Mouse (Mus musculus) ovary, postnatal 36 days (tissue): ENCODE results near the gene Anxa7.
A peak's percentile ranks its signal among the peaks of the same experiment; 100 is the strongest.

Experiments used
- DNase-seq: peaks from one replicate; pipeline ENCODE4 v3.0.0; 2022; ENCODE audit warnings: low spot score, mixed read lengths

Anxa7 gene

DNA sequence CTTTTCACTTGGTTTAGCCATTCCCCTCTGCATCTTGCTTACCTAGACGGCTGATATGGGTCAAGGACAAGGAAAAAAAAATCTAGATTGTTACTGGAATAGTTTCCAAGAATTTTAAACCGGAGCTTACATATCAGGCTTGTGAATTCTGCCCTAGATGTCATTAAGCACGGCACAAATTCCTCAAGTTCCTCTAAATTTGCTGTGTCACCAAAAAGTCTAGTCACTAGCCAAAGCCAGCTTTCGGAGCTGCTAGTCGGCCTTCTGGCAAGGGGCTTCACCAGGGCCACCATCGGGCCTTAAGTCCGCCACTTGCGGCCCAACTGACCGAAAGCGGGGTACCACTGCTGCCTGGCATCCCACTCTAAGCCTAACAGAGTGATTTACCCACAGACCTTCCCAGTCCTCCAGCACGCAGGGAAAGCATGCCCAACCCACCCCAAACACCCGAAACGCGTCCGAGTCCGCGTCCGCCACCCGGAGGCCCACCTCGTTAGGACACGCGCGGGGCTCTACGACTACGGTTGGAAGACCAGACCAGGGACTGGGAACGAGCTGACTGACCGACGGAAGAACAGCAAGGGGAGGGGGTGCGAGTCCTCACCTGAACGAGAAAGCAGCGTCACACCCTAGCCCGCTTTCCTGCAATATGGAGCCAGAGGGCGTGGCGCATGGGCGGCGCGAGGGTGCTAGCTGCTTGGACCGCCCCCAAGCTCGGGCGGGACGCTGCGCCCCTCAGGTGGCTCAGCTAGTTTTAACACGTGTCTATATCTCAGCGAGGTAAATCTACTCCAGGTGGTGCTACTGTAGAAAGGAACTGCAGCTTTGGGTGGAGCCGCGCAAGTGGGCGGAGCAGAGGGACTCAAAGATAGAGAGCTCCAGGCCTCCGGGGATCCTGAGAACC is at the start of gene Anxa7:
Gene Anxa7, minus strand, starts transcription at position 843 of the 904 bp plus-strand sequence.
- peak; percentile 78 for DNase-seq

DNA sequence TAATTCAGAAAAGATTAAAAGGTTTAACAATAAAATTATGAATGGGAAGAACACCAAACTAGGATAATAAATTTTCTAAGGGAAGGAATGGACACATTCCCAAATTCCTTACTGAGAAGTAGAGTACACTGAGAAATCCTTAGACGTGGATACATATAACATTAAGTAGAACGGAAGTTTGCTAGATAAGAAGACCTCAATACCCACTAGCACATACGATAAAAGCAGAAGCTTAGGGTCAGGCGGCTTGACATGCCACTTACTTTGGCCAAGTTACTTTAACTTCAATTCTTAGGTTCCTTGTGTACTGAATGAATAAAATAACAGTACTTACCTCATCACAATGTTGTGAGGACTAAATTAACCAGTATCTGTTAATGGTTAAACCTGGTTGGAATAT is 49.7 kb upstream of the Anxa7 start:
- DNase-seq: no peak

DNA sequence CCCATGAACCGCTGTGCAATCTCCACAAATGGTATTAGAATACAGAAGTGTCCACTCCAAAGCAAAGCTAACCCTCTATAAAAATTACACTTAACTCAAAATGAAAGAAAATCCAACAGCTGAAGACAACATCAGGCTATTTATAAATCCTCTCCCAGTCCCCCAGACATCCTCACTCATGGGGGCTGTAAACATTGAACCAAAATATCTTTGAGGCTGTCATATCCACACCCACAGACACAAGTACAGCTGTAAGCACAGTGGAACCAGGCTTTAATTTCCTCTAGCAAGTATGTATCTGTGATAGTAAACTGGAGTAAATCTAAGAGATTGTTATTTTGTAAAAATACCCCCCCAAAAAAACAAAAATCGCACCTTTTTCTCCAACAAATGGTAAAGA is 40.2 kb upstream of the Anxa7 start:
- no peak for DNase-seq

DNA sequence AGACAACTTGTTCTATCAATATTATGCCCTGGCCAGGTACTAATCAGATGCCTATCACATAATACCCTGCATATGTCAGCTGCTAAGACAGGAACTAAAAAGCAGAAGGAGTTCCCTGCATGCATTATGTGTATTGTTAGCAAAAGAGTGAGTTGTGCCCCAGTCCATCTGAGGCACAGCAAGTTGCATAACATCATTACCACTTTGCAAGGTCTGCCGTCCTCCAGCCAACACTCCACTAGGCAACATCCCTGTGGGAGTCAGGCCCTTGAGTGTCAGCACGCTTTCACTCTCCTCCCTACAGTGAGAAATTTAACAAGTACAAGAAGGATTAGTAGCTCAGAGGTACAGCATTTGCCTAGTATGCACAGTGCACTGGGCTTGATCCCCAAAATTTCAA is 28.5 kb upstream of the Anxa7 start:
- no peak for DNase-seq

DNA sequence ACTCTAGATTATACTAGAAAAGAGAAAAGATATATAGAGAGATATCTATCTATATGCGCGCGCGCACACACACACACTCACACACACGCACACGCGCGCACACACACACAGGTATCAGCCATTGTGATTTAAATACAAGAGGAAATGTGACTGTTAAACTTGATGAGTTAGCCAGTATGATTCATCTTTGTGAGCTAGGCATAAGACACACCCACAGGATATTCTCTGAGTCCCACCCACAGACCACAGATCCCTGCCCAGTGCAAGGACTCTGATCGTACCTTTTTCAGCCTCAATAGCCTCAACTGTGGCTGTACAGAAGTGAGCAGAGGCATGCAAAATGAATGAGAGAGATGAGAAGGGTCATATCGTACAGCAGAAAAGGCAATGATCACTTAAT is 23.0 kb upstream of the Anxa7 start:
- DNase-seq: no peak

DNA sequence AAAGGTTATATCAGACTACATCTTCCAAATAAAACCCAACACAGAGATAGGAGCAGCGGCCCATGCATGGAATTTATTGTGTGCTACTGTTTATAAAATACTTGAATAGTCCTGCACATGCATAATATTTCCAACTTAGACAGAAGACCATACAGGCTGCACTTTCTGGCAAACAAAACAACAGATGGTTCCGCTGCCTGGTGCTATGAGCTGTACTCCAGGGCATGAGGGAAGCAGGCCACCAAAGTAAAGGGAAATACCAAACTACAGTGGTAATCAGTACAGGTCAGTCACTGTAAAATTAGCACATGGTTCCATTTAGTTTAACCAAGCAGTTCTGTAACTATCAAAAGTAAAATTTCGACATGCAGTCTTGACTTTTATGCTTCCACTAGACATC is 20.0 kb upstream of the Anxa7 start:
- DNase-seq: no peak

DNA sequence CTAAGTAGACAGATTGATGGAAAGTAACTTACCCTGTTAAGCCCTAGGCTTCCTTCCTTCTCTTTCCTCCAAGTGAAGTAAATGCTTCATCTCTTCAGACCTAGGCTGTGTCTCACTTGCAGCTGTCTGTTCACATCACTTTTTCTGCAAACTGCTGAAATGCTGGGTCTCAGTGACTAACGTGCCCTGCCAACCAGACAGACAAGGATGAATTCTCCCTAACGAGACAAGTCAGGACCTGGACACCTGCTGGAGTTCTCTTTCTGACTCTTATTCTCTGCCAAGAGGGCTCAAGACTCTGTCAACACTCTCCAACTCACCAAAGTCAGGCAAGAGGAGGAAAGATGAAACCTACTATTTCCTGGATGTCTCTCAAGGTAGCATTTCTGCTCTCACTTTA is 16.7 kb upstream of the Anxa7 start, which contains the start of gene Mss51:
Gene Mss51, minus strand, starts transcription at position 299 of the 400 bp plus-strand sequence.
- DNase-seq: no peak

DNA sequence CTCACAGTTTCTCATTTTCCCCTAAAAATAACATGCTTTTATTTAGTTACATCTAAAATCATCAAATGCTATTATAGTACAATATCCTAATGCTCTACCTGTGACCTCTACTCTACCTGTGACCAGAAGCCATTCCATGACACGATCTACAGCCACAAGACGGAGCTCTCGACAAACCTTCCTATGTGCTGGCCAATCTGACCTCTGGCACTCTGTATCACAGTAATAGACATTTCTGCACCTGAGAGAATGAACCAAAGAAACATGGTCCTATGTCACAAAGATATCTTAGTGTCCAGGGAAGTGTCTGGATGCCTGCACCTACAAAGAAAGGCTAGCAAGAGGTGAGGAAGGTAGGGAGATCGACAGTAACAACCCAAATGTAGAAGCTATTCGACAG is 6.1 kb upstream of the Anxa7 start:
- no peak for DNase-seq

DNA sequence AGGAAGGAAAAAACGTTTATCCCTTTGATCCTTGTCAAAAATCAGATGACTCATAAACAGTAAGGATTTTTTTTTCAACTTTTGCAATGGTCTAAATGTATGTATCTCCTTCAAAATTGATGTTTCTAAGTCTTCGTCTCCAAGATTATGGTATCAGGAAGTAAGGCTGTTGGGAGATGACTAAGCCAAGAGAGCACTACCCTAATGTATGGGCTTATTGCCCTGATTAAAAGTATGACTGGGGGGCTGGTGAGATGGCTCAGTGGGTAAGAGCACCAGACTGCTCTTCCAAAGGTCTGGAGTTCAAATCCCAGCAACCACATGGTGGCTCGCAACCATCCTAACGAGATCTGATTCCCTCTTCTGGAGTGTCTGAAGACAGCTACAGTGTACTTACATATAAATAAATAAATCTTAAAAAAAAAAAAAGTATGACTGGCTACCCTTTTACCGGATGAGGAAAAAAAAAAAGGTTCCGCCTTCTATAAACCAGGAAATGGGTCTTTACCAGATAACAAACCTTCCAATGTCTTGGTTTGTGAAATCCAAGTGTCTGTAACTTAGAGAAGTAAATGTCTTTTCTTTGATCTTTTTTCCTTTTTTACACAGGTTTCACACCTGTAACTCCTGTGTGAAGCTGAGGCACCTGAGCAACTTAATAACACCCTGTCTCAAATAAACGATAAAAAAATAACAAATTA is 2.3 kb upstream of the Anxa7 start:
- DNase-seq: no peak

DNA sequence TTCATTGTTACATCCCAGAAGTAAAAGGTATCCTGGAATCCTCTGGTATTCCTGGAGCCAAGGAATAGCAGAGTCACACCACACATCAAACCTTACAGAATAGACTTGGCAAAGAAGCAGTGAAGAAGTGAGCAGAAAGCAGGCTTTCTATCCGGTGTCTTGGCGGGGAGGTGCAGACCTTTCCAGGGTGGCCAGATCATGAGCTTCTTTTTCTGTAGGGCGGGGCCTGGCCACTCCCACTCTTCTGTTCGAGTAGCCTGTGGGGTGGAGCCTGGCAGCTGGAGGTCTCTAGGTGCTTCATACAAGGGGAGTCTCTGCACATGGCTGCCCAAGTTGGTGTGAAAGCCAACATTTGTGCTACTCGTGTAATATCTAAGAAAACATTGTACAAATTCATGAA is 1.3 kb upstream of the Anxa7 start:
- DNase-seq: peak; percentile 11

DNA sequence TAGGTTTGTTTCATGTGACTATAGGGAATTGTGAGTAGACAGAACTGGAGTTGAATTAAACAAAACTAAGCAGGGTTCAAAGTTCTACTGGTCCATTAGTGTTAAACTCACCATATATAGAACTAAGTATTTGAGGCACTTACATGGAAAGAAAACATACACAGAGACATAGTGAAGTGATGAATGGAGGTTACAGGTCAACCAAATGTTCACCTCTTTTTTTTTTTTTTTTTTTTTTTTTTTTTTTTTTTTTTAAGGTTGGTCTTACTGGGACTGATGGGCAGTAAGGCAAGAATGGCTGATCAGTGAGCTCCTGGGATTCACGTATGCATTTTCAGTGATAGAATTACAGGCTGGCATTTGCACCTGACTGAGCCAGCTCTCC is 254 bp upstream of the Anxa7 start:
- DNase-seq: no peak

DNA sequence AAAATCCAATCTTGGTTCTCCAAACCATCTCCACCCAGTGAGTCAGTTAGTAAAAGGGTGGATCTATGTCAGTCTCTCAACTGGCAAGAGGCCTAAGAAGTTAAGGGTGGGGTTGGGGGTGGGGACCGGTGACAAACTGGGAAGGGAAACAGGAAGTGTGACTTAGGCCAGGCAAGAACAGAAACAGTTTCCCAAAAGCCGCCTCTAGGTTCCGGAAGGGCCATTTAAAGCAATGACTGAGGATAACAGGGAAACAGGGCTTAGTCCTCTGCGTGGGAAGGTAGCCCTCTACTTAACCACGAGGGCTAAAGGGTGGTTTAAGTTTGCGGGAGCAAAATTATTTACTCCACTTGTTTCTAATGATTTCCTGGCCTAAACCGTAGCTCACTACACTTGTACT is 1.1 kb downstream of the Anxa7 start:
- no peak for DNase-seq

DNA sequence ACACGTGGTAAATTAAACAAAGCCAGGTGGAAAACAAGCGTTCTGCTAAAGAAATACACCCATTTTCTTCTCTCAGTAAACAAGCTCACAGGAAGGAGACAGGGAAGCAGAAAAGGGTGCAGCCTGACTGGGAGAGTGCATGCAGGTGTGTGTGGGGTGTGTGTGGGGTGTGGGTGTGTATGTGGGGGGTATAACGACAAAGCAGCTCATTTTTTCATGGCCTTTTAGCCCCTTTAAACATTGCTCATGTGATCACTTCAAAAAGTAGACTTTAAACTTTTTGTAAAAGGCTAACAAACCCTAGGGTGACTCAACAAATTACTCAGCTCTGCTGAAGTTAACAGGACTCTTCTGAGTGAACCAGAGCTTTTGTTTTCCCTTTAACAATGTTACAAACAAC is 1.5 kb downstream of the Anxa7 start:
- no peak for DNase-seq

DNA sequence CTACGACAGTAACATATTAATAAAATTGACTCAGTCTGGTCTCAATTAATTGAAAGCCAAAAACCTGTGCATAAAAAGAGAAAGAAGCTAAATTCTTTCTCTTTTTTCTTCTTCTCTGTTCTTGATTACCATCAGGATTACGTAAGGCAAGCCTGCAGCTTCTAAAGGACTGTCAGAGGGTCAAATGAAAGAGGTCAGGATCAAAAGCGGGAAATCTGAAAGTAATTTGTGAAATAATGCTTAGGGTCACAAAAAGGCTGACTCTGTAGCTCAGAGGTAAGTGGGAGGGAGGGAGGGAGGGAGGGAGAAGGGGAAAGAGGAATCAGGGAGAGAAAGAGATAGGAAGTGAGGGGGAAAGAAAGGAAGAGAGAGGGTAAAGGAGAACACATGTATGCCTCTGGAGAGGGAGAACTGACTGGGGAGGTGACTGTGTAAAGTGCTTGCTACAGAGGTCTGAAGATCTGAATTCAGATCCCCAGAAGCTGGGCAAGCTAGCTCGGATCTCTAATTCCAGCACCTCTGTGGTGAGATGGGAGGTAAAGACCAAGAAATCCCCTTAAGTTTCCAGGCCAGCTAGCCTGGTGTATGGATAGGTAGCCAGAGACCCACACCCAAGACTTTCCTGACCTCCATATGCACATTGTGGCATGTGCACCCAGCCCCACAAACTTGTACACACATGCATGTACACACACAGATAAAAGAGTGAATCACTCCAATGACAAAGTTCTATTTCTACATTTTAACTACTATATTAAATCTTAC is 2.5 kb downstream of the Anxa7 start:
- no peak for DNase-seq

DNA sequence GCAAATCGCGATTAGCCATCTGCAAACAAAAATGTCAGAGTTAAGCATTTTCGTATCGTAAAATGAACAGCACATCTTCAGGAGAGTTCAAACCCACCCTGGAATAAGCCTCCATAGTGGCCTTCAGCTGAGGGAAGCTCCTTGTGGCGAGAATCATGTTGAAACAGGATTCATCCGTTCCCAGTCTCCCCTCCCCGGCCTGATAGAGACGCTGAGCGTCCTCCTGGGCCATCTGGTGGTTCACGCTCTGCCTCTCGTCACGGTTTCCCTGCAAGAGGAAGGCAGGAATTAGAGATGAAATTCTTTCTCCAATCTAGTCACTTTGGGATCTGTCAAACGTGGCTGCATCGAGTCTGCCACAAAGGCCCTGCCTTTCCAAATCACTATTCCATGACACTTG is 19.7 kb downstream of the Anxa7 start:
- no peak for DNase-seq

DNA sequence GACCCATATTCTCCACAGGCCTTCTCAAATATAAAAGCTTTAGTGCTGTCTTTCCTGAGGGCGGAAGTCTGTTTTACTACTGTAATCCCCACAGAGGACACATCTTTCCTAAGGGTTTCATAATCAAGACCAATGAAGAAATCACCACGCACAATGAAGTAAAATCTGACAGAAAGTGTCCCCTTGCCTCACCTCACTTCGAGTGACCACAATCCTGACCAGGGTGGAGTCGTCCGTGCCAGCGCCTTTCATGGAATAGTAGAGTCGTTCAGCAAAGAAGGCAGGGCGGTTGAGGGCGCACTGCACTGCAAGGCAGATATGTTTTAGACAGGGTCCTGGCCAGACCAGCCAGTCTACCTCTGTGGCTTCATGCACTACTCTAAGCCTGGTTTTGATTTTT is 21.6 kb downstream of the Anxa7 start:
- no peak for DNase-seq

DNA sequence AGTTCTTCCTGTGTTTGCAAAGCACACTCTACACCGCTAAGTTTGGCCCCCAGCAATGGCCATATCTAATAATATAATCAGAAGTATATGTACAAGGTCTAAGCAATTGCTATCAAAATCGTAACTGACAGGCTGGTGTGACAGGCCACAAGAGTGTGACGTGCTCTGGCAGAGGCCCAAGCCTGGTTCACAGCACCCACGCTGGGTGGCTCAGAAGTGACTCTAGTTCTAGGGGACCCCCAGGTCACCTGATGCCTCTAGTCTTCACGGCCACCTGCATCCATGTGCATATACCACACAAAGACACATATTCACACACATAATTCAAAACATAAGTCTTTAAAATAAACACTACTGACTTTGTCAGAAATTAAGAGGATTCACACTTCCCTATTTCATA is 27.0 kb downstream of the Anxa7 start:
- DNase-seq: no peak

DNA sequence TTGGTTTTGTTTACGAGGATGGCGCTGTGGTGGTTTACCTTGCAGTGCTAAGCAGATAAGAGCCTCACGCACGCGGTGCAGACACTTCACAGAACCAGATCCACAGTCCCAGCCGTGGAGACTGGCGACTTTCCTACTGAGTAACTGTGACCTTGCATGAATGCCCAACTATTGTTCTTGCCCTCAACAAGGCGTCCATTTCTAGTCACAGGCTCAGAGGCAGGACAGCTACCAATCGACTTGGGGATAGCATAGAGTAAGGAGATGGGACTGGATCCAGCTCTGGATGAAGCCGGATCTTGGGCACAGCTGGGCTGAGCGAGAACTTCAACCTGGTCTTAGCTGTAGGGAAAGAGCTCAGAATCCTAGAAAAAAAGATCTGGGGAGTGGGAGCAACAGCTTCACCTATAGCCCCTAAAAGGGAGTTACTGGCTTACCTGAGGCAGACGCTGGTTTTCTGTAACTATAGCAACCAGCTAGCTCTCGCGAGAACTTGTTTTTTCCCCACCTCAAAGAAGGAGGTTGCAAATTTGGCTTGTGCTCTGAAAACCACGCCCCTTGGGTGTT is 28.1 kb downstream of the Anxa7 start, which contains the start of gene Cfap70:
Gene Cfap70, minus strand, starts transcription at position 462 of the 567 bp plus-strand sequence.
- DNase-seq: peak; percentile 51

DNA sequence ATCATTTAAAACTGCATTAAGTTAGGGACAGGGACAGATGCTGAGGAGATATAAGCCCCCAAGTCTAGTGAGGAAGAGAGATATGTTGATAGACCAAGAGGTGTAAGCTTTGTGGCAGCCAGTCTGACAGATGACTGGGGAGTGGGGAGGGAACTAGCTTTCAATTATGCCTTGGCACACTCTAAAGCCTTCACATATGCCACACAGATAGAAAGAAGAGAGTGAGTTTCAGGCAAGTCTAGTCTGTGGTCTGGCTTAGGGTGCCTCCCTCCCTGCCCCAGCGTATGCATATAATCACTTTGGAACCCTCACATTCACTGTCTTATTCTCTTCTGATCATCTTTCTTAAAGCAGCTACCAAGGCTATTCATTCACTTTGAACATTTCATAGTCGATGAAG is 28.6 kb downstream of the Anxa7 start:
- no peak for DNase-seq

DNA sequence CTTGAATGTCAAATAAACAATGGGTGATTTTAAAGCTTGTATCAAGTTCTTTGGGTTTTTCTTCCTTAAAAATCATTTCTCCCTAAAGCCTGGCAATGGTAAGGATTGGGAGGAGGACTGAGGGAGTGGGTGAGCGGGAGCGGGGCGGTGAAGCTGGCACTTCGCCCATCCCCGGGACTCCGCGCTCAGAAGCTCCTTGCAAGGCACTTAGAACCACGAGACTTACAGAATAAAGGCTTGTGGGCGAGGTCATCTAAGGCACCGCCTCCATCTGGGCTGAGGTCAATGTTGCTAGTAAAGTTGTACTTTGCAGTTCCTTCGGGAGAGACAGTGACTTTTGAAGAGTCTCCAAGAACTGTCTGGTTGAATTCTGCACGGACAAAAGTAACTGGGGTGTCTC is 32.7 kb downstream of the Anxa7 start:
- DNase-seq: peak; percentile 20

DNA sequence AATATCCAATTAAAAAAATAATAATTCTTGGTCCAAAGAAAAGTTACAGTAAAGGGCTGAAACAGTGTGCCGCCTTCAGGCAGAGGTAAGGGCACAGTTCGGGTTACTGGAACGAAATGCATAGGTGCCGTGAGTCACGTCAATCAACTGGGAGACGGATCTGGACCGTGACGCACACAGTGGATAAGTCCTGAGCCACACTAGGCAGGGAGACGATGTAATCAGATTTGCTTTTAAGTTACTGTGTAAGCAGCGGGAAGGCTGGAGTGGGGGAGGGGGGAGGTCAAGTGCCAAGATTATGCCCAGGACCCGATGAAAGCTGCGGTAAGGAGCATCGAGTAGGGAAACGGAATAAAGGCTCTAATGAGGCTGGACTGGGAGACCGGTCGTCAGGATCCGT is 37.7 kb downstream of the Anxa7 start:
- no peak for DNase-seq

DNA sequence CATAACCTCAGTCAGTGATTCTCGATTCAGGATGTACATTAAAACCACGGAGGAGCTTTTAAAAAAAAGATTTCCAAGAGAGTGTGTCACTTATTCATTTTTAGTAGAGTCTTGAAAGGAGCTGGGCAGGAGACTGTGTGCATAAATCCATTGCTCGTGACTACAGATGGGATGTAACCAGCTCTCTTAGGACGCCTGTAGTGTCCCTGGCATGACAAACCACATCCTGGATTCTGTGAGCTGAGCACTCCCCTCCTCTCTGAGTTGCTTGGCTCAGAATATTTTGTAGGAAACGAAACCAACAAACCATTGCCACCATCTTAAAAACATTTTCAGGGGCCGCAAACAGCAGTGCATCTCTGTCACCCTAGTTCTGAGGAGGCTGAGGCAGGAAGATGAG is 43.0 kb downstream of the Anxa7 start:
- no peak for DNase-seq
